Mouse (Mus musculus): ENCODE results near the gene Ppp1r14a.
A peak's percentile ranks its signal among the peaks of the same experiment; 100 is the strongest.

Gene Ppp1r14a

GRCm38 (mm10) chr7:29328984-29329383, 39.9 kb downstream of the Ppp1r14a start:
- DNase-seq (ENCODE audit: low read depth, low spot score), result peak; percentile 54

GRCm38 (mm10) chr7:29334156-29334555, 45.0 kb downstream of the Ppp1r14a start:
- DNase-seq (ENCODE audit: low read depth, low spot score), result no peak

GRCm38 (mm10) chr7:29335276-29335675, 46.2 kb downstream of the Ppp1r14a start:
- DNase-seq (ENCODE audit: low read depth, low spot score), result no peak

- DNase-seq (ENCODE audit: low read depth, low spot score), result no peak
Measured at GRCm38 (mm10) chr7:29335841-29336671, 46.9 kb downstream of the Ppp1r14a start.

- DNase-seq (ENCODE audit: low read depth, low spot score), result no peak
Measured at GRCm38 (mm10) chr7:29336795-29337319, 47.7 kb downstream of the Ppp1r14a start.

GRCm38 (mm10) chr7:29337766-29338165, 48.7 kb downstream of the Ppp1r14a start:
- peak; percentile 66 for DNase-seq (ENCODE audit: low read depth, low spot score)

- no peak for DNase-seq (ENCODE audit: low read depth, low spot score)
Measured at GRCm38 (mm10) chr7:29338351-29338919, 49.3 kb downstream of the Ppp1r14a start.

- peak; percentile 31 for DNase-seq (ENCODE audit: low read depth, low spot score)
Measured at GRCm38 (mm10) chr7:29338984-29339679, 50.0 kb downstream of the Ppp1r14a start.

- no peak for DNase-seq (ENCODE audit: low read depth, low spot score)
Measured at GRCm38 (mm10) chr7:29340247-29340646, 51.1 kb downstream of the Ppp1r14a start.

GRCm38 (mm10) chr7:29340838-29341237, 51.7 kb downstream of the Ppp1r14a start:
- no peak for DNase-seq (ENCODE audit: low read depth, low spot score)

GRCm38 (mm10) chr7:29341722-29342121, 52.6 kb downstream of the Ppp1r14a start:
- DNase-seq (ENCODE audit: low read depth, low spot score), result peak; percentile 70

- DNase-seq (ENCODE audit: low read depth, low spot score), result peak; percentile 86
Measured at GRCm38 (mm10) chr7:29342489-29343092, 53.5 kb downstream of the Ppp1r14a start.
